Mouse (Mus musculus) thymus, adult 2 months (tissue): ENCODE results near the gene Gm20388. TPM values are rescaled to one million over a fixed set of nuclear protein-coding genes. Genes with fewer than 3 reads are reported as not detected.

Experiments
- DNase-seq: peaks from one replicate; pipeline ENCODE4 v3.0.0; 2021
- H3K27ac ChIP-seq: fragments of 200-500 bp; 2 replicates; pipeline ENCODE4 v1.5.1; 2012; ENCODE audit warnings: low read length, control low read depth; ENCODE audit not compliant: control insufficient read depth, insufficient read depth
- H3K27me3 ChIP-seq: fragments of 200-500 bp; 2 replicates; pipeline ENCODE4 v1.6.1; 2012; ENCODE audit warnings: mild to moderate bottlenecking, low read length, moderate library complexity, mixed read lengths; ENCODE audit not compliant: control insufficient read depth, insufficient read depth
- H3K36me3 ChIP-seq: fragments of 200-500 bp; 2 replicates; pipeline ENCODE4 v1.6.1; 2012; ENCODE audit warnings: mild to moderate bottlenecking, low read length, moderate library complexity; ENCODE audit not compliant: control insufficient read depth, insufficient read depth
- H3K4me1 ChIP-seq: fragments of 200-500 bp; replicated peaks from 2 replicates; pipeline ENCODE4 v1.6.1; 2012; ENCODE audit warnings: low read length; ENCODE audit not compliant: control insufficient read depth, insufficient read depth
- H3K4me3 ChIP-seq: fragments of 200-500 bp; 2 replicates; pipeline ENCODE4 v1.5.1; 2012; ENCODE audit warnings: mild to moderate bottlenecking, low read length, control low read depth, moderate library complexity; ENCODE audit not compliant: control insufficient read depth, insufficient read depth
- CTCF ChIP-seq: fragments of 200-500 bp; IDR thresholded peaks from 2 replicates; pipeline ENCODE4 v1.5.1; 2012; ENCODE audit warnings: mild to moderate bottlenecking, control low read depth, low read length, moderate library complexity, borderline replicate concordance; ENCODE audit not compliant: control insufficient read depth, poor library complexity, insufficient read depth; ENCODE audit errors: extremely low read depth
- POLR2A ChIP-seq: fragments of 200-500 bp; IDR thresholded peaks from 2 replicates; pipeline ENCODE4 v1.6.1; 2012; ENCODE audit warnings: mild to moderate bottlenecking, low read length, control low read depth, moderate library complexity; ENCODE audit not compliant: control insufficient read depth, poor library complexity, insufficient read depth; ENCODE audit errors: extremely low read depth
- WGBS: fragments of 180-500 bp; shearing (Covaris S2); methylation state at CpG from one replicate; pipeline ENCODE4 v1.1.7; 2018; 5-methylcytosine and 5-hydroxymethylcytosine counted together
- polyA plus RNA-seq: library from polyadenylated mRNA; depleted of rRNA; stranded (reverse); fragments of >200 nt; gene quantifications from 2 replicates; pipeline ENCODE4 v1.2.3, GENCODE M21; 2012

The Gm20388 gene
- polyA plus RNA-seq, 1 experiment, result 103 TPM

DNA sequence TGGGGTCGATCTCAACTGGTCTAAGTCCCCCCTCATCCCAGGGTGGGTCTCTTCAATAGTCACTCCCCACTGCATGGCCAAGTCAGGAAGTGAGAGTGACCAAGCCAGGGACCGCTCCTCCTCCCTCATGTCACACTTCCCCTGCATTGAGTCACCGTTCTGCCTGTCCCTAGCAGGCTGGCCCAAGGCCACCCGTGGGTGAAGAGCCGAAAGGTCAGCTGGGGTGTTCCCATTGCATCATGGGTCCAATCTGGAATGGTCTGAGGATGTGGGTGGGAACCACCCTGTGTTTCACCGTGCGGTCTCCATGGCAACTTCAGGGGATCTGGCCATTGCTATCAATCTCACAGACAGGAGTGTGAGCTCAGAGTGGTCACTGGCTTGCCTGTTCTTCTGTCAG lies 1338.2 kb downstream of the Gm20388 start:
- H3K4me1 ChIP-seq, result no peaks in the 10 kb centered on the region
- no peaks in the 10 kb centered on the region for H3K27me3 ChIP-seq
- 69% methylated on average over 7 of the region's 7 CpGs for WGBS
- no peak for DNase-seq
- TF ChIP-seq POLR2A, result no peak
- no peak for TF ChIP-seq CTCF
- no peaks in the 10 kb centered on the region for H3K36me3 ChIP-seq
- H3K4me3 ChIP-seq, result no peak overlapping the region
- no peak overlapping the region for H3K27ac ChIP-seq

DNA sequence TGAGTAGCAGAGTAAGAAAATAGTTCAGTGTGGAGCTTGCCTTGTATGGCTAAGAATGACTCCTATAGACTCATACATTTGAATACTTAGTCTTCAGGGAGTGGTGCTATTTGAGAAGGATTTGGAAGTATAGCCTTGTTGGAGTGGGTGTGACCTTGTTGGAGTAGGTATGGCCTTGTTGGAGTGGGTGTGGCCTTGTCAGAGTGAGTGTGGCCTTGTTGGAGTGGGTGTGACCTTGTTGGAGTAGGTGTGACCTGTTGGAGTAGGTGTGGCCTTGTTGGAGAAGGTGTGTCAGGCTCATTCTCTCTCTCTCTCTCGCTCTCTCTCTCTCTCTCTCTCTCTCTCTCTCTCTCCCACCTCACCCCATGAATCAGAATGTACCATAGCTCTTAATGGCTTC lies 1338.8 kb downstream of the Gm20388 start:
- H3K4me3 ChIP-seq, result no peak overlapping the region
- H3K27me3 ChIP-seq, result no peaks in the 10 kb centered on the region
- DNase-seq, result no peak
- TF ChIP-seq CTCF (no peak), POLR2A (no peak)
- H3K36me3 ChIP-seq, result no peaks in the 10 kb centered on the region
- no peaks in the 10 kb centered on the region for H3K4me1 ChIP-seq
- WGBS, result 100% methylated on average over 1 of the region's 1 CpGs
- H3K27ac ChIP-seq, result no peak overlapping the region

DNA sequence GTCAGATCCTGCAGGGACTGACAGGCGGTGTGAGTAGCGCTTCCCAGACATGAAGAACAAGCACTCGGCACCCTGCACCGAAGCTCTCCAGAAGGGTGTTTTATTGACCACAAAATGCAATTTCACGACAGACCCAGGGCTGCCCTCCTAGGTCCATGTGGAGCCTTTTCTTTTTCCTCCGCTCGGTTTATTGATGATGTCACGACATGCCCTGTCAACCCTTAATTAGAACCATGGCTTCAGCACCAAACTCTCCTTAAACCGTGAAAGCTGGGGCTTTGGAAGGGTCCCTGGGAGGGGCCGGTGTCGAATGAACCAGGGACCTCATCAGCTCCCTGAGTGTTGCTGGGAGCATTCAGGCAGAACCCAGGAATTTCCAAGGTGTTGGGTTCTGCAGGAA lies 1340.4 kb downstream of the Gm20388 start:
- Histone ChIP-seq H3K27ac (no peak overlapping the region), H3K36me3 (no peaks in the 10 kb centered on the region), H3K4me3 (no peak overlapping the region), H3K27me3 (no peaks in the 10 kb centered on the region), H3K4me1 (no peaks in the 10 kb centered on the region)
- 47% methylated on average over 11 of the region's 11 CpGs for WGBS
- TF ChIP-seq CTCF, result no peak
- no peak for TF ChIP-seq POLR2A
- no peak for DNase-seq

DNA sequence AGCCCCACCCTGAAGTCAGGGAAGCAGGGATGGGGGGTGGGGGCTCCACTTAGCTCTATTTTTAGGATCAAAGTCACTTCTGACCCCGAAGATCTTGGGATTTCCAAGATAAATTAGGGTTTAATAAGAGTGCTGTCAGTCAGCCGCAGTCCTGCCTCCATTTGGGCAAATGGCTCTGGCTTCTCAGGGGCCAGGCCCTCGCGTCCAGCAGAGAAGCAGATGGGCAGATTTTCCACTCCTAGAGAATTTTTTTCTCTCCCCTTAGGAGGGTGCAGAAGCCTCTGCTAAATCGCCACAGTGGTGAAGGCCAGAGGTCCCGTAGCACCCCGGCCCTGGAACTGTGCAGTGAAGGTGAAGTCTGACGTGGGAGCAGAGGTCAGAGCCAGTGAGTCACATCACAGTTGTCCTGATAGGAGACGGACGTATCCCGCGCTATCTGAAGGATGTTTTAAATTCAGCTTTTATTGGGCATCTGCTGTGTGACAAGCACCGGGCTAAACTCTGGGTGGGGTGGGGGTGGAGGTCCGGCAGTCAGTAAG lies 1345.2 kb downstream of the Gm20388 start:
- no peak for TF ChIP-seq CTCF
- TF ChIP-seq POLR2A, result no peak
- Histone ChIP-seq H3K27me3 (no peaks in the 10 kb centered on the region; the same call in 1 of the 2 replicates), H3K36me3 (no peaks in the 10 kb centered on the region), H3K4me3 (no peak overlapping the region), H3K27ac (no peak overlapping the region), H3K4me1 (no peaks in the 10 kb centered on the region)
- DNase-seq, result no peak
- 80% methylated on average over 14 of the region's 14 CpGs for WGBS

DNA sequence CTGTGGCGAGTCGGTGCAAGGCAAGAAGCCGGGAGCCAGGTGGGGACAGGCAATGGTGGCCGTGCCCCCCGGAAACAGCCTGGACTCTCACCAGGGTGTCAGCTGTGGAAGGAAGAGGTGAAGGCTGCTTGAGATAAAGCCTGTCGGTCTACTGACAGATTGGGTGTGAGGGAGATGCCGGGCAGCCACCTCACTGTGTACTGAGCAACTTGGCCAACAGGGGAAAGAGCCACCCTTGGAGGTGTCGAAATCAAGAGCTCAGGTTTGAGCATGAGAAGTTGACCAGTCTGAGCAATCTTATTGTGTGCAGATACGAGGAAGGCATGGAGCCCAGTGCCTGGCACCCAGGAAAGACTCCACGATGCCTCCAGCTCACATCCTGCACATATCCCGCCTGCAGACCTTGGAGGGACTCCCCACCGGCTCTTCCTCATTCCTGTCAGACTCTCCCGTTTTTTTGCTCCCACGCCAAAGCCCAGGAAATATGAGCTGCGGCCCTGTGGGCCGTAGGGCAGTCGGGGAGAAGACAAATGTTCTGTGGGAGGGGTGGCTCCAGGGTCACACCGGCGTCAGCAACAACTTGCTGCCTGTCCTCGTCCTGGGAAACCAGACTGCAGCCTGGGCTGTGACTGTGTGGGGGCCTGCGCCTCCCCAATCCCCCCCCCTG lies 1347.6 kb downstream of the Gm20388 start:
- H3K4me3 ChIP-seq, result no peak overlapping the region
- H3K27ac ChIP-seq, result no peak overlapping the region
- no peak for DNase-seq
- no peaks in the 10 kb centered on the region for H3K36me3 ChIP-seq
- 37% methylated on average over 21 of the region's 21 CpGs for WGBS
- H3K4me1 ChIP-seq, result no peaks in the 10 kb centered on the region
- H3K27me3 ChIP-seq, result no peaks in the 10 kb centered on the region; the same call in 1 of the 2 replicates
- TF ChIP-seq POLR2A (no peak), CTCF (no peak)

DNA sequence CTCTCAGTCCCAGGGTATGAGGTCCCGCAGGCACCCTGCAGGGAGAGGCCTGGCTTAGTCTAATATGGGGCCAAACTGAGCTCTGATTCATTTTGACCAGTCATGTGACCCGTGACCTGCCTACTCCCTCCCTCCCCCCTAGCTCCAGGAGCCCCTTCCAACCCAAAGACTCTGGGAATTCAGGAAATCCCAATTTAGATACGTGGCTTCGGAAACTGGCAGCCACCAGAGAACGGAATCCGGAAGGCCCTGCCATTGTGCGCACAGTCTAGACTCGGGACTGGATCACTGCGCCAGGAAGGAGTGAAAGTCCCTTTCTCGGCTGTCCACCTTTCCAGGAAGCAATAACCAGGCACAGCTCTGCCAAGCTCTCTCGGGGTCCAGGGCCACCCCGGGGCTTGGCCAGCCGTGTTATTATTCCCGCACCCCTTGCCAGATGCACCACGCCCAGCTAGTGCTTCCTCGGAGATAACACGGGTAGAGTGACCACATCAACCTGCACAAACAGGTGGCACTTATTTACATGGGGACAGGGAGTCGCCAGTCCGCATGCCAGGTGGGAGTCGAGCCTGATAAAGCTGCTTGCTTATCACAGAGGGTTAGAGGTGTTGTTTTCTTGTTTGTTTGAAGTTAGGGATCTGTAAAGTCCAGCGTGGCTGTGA lies 1352.2 kb downstream of the Gm20388 start:
- TF ChIP-seq CTCF (no peak), POLR2A (no peak)
- no peak for DNase-seq
- Histone ChIP-seq H3K4me1 (no peaks in the 10 kb centered on the region), H3K27ac (no peak overlapping the region), H3K27me3 (no peaks in the 10 kb centered on the region; the same call in 1 of the 2 replicates), H3K4me3 (no peak overlapping the region), H3K36me3 (no peaks in the 10 kb centered on the region)
- 33% methylated on average over 21 of the region's 21 CpGs for WGBS
